Mouse (Mus musculus) liver, postnatal 0 days (tissue): ENCODE results near the gene Gm21885.

Experiments
- CTCF ChIP-seq: sonication (generic); IDR thresholded peaks from 2 replicates; pipeline ENCODE4 v1.5.1; 2016; ENCODE audit warnings: antibody characterized with exemption, low read depth
- EP300 ChIP-seq: IDR thresholded peaks from 2 replicates; pipeline ENCODE4 v1.6.1; 2016; ENCODE audit warnings: antibody characterized with exemption, low read depth, mild to moderate bottlenecking

GRCm38 (mm10) chr11:94324618-94325017, 42.9 kb downstream of the Gm21885 start:
- TF ChIP-seq EP300, result no peak
- TF ChIP-seq CTCF, result no peak
